Mouse (Mus musculus) forebrain, embryonic 11.5 days (tissue): ENCODE measurements around the gene Agt. TPM values are rescaled to one million over a fixed set of nuclear protein-coding genes. Genes with fewer than 3 reads are reported as not detected.

Experiments used
- ATAC-seq: fragments of 200-750 bp; cut with Nextera tagmentation; replicated peaks from 2 replicates; pipeline ENCODE4 v1.8.0; 2017; ENCODE audit warnings: moderate TSS enrichment; ENCODE audit not compliant: low FRiP score
- DNase-seq: peaks from one replicate; pipeline ENCODE4 v3.0.0-alpha.2; 2017; ENCODE audit warnings: low spot score
- H3K27ac ChIP-seq: fragments of 300-500 bp; sonication (generic); 2 replicates; pipeline ENCODE4 v1.5.1; 2014; ENCODE audit warnings: low read depth, low read length
- H3K27me3 ChIP-seq: fragments of 300-500 bp; sonication (generic); 2 replicates; pipeline ENCODE4 v1.6.1; 2014; ENCODE audit warnings: mild to moderate bottlenecking, low read length, mixed read lengths; ENCODE audit not compliant: control insufficient read depth, insufficient read depth
- H3K36me3 ChIP-seq: fragments of 300-500 bp; sonication (generic); 2 replicates; pipeline ENCODE4 v1.6.1; 2014; ENCODE audit warnings: mild to moderate bottlenecking, low read length, moderate library complexity, mixed read lengths; ENCODE audit not compliant: control insufficient read depth, insufficient read depth
- H3K4me1 ChIP-seq: fragments of 300-500 bp; sonication (generic); replicated peaks from 2 replicates; pipeline ENCODE4 v1.6.1; 2014; ENCODE audit warnings: low read length, mixed read lengths; ENCODE audit not compliant: control insufficient read depth, insufficient read depth
- H3K4me2 ChIP-seq: fragments of 300-500 bp; sonication (generic); 2 replicates; pipeline ENCODE4 v1.6.1; 2014; ENCODE audit warnings: low read depth, mild to moderate bottlenecking, low read length, moderate library complexity, mixed read lengths; ENCODE audit not compliant: severe bottlenecking
- H3K4me3 ChIP-seq: fragments of 300-500 bp; sonication (generic); 2 replicates; pipeline ENCODE4 v1.5.1; 2014; ENCODE audit warnings: low read depth, low read length
- H3K9ac ChIP-seq: fragments of 300-500 bp; sonication (generic); 2 replicates; pipeline ENCODE4 v1.6.1; 2014; ENCODE audit warnings: low read length
- H3K9me3 ChIP-seq: fragments of 300-500 bp; sonication (generic); 2 replicates; pipeline ENCODE4 v1.6.1; 2016; ENCODE audit warnings: low read length, mixed read lengths; ENCODE audit not compliant: control insufficient read depth
- WGBS: fragments of 180-500 bp; shearing (Covaris S2); extraction: QIAGEN DNeasy Blood & Tissue Kit; methylation state at CpG from one replicate; pipeline ENCODE4 v1.1.7; 2014; 5-methylcytosine and 5-hydroxymethylcytosine counted together
- polyA plus RNA-seq: library from polyadenylated mRNA; unstranded; fragments of >200 nt; fragmentation: Nextera tagmentation; extraction: Ambion mirVana; gene quantifications from 2 replicates; pipeline ENCODE4 v1.2.1, GENCODE M21; 2014

Agt gene
- polyA plus RNA-seq, 1 experiment from 2014 or later = not detected

GRCm38 (mm10) chr8:124530076-124530475 is 39.4 kb downstream of the Agt start:
- no peaks in the 10 kb centered on the region; the same call in 1 of the 2 replicates for H3K36me3 ChIP-seq
- WGBS = 94% methylated on average over 14 of the region's 14 CpGs
- DNase-seq = no peak

GRCm38 (mm10) chr8:124526261-124526660 is 43.2 kb downstream of the Agt start:
- H3K4me1 ChIP-seq = peaks cover 5% of the 10 kb centered on the region; the same call in 1 of the 2 replicates
- no peak for ATAC-seq
- H3K27ac ChIP-seq = no peak overlapping the region

More at GRCm38 (mm10) chr8:124530076-124530475, 39.4 kb downstream of the Agt start:
- Histone ChIP-seq H3K27me3 (no peaks in the 10 kb centered on the region), H3K4me2 (no peak overlapping the region), H3K9me3 (no peaks in the 10 kb centered on the region), H3K4me3 (no peak overlapping the region), H3K27ac (no peak overlapping the region), H3K4me1 (no peaks in the 10 kb centered on the region), H3K9ac (no peak overlapping the region)
- ATAC-seq = no peak

GRCm38 (mm10) chr8:124521946-124522345 is 47.6 kb downstream of the Agt start:
- H3K36me3 ChIP-seq = no peaks in the 10 kb centered on the region; the same call in 1 of the 2 replicates
- peaks cover 5% of the 10 kb centered on the region; the same call in 1 of the 2 replicates for H3K4me1 ChIP-seq

More at GRCm38 (mm10) chr8:124526261-124526660, 43.2 kb downstream of the Agt start:
- no peak overlapping the region for H3K4me2 ChIP-seq
- H3K9me3 ChIP-seq = no peaks in the 10 kb centered on the region
- H3K9ac ChIP-seq = no peak overlapping the region
- H3K36me3 ChIP-seq = no peaks in the 10 kb centered on the region; the same call in 1 of the 2 replicates
- WGBS = 94% methylated on average over 11 of the region's 11 CpGs
- DNase-seq = no peak
- no peak overlapping the region for H3K4me3 ChIP-seq
- no peaks in the 10 kb centered on the region for H3K27me3 ChIP-seq

GRCm38 (mm10) chr8:124520249-124521080 is 49.0 kb downstream of the Agt start, which contains the start of gene Cog2:
Gene Cog2, plus strand, starts transcription at chr8:124520767.
- peak; percentile 99 for ATAC-seq
- peak within 1 kb of the TSS; percentile 75 for H3K4me3 ChIP-seq
- H3K27ac ChIP-seq = no peak within 1 kb of the TSS

More at GRCm38 (mm10) chr8:124521946-124522345, 47.6 kb downstream of the Agt start:
- DNase-seq (no peak), ATAC-seq (no peak)
- H3K9me3 ChIP-seq = no peaks in the 10 kb centered on the region
- 88% methylated on average over 6 of the region's 6 CpGs for WGBS
- peak overlapping the region; percentile 75; the same call in 1 of the 2 replicates for H3K4me3 ChIP-seq
- no peak overlapping the region for H3K27ac ChIP-seq
- H3K27me3 ChIP-seq = no peaks in the 10 kb centered on the region
- H3K4me2 ChIP-seq = peak overlapping the region; percentile 95; the same call in 1 of the 2 replicates
- no peak overlapping the region for H3K9ac ChIP-seq

GRCm38 (mm10) chr8:124517142-124517541 is 52.4 kb downstream of the Agt start:
- Histone ChIP-seq H3K27me3 (no peaks in the 10 kb centered on the region), H3K4me1 (peaks cover 5% of the 10 kb centered on the region; the same call in 1 of the 2 replicates), H3K36me3 (no peaks in the 10 kb centered on the region), H3K4me3 (no peak overlapping the region), H3K27ac (no peak overlapping the region), H3K4me2 (no peak overlapping the region), H3K9ac (no peak overlapping the region), H3K9me3 (no peaks in the 10 kb centered on the region)
- DNase-seq = no peak
- WGBS = 75% methylated on average over 6 of the region's 6 CpGs
- ATAC-seq = no peak

More at GRCm38 (mm10) chr8:124520249-124521080, 49.0 kb downstream of the Agt start, which contains the start of gene Cog2:
- peak within 1 kb of the TSS; percentile 76 for H3K9ac ChIP-seq
- no peaks in the 10 kb centered on the region for H3K27me3 ChIP-seq
- H3K4me2 ChIP-seq = peak within 1 kb of the TSS; percentile 95
- DNase-seq = peak; percentile 95
- no peaks in the 10 kb centered on the region for H3K9me3 ChIP-seq
- H3K36me3 ChIP-seq = no peaks in the 10 kb centered on the region
- peaks cover 5% of the 10 kb centered on the region; the same call in 1 of the 2 replicates for H3K4me1 ChIP-seq
- 9% methylated on average over 50 of the region's 50 CpGs for WGBS

GRCm38 (mm10) chr8:124516525-124516924 is 53.0 kb downstream of the Agt start:
- ATAC-seq (no peak), DNase-seq (no peak)
- WGBS = 87% methylated on average over 6 of the region's 6 CpGs

GRCm38 (mm10) chr8:124516039-124516438 is 53.5 kb downstream of the Agt start:
- Histone ChIP-seq H3K27ac (no peak overlapping the region), H3K4me1 (no peaks in the 10 kb centered on the region), H3K9me3 (no peaks in the 10 kb centered on the region), H3K27me3 (no peaks in the 10 kb centered on the region), H3K9ac (no peak overlapping the region), H3K4me2 (no peak overlapping the region), H3K36me3 (no peaks in the 10 kb centered on the region), H3K4me3 (no peak overlapping the region)
- WGBS = 74% methylated on average over 3 of the region's 3 CpGs
- no peak for ATAC-seq
- DNase-seq = no peak

More at GRCm38 (mm10) chr8:124516525-124516924, 53.0 kb downstream of the Agt start:
- Histone ChIP-seq H3K36me3 (no peaks in the 10 kb centered on the region), H3K27me3 (no peaks in the 10 kb centered on the region), H3K27ac (no peak overlapping the region), H3K4me3 (no peak overlapping the region), H3K4me1 (peaks cover 3% of the 10 kb centered on the region; the same call in 1 of the 2 replicates), H3K9ac (no peak overlapping the region), H3K9me3 (no peaks in the 10 kb centered on the region), H3K4me2 (no peak overlapping the region)

- Histone ChIP-seq H3K27me3 (no peaks in the 10 kb centered on the region), H3K9ac (no peak overlapping the region), H3K4me2 (no peak overlapping the region), H3K27ac (no peak overlapping the region), H3K36me3 (no peaks in the 10 kb centered on the region), H3K4me1 (no peaks in the 10 kb centered on the region), H3K4me3 (no peak overlapping the region), H3K9me3 (no peaks in the 10 kb centered on the region)
- DNase-seq (no peak), ATAC-seq (no peak)
- WGBS = 77% methylated on average over 3 of the region's 3 CpGs
Observed at GRCm38 (mm10) chr8:124509156-124509555, 60.4 kb downstream of the Agt start.
